Mouse (Mus musculus) olfactory bulb, adult 2 months (tissue): ENCODE measurements around the gene Klf13.

Experiments
- CTCF ChIP-seq: fragments of 200-500 bp; IDR thresholded peaks from 2 replicates; pipeline ENCODE4 v1.5.1; 2012; ENCODE audit warnings: low read depth, mild to moderate bottlenecking, low read length, moderate library complexity; ENCODE audit not compliant: insufficient read depth
- POLR2A ChIP-seq: fragments of 200-500 bp; IDR thresholded peaks from 2 replicates; pipeline ENCODE4 v1.6.1; 2012; ENCODE audit warnings: mild to moderate bottlenecking, low read depth, low read length, moderate library complexity; ENCODE audit not compliant: insufficient read depth

DNA sequence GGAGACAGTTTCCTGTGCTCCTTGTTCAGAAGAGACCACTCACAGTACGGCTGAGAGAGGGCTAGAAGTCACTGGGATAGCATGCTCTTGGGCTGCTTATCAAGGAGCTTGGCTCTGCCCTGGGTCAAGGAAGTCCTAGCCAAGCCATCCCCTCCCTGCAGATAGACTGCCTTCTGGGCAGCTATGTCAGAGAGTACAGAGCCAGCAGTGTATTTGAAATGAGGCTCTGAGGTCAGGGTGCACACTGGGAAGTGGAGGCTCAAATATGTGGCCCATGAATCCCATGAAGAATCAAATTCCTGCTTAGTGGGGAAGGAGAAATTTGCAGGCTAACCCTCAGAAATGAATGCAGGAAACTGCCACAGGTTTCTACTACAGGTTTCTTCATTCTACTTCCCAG, 4.2 kb downstream of the Klf13 start:
- TF ChIP-seq CTCF (no peak), POLR2A (no peak)
